Mouse (Mus musculus) frontal cortex, adult (tissue): ENCODE data around the gene Utp6.
A peak's percentile ranks its signal among the peaks of the same experiment; 100 is the strongest.

Experiments used
- ATAC-seq: cut with Nextera tagmentation; 2 replicates; pipeline ENCODE4 v1.9.2; 2017; ENCODE audit warnings: mild to moderate bottlenecking, moderate library complexity, mixed read lengths; ENCODE audit not compliant: low TSS enrichment

Utp6 gene

GRCm38 (mm10) chr11:79962877-79963183 is 640 bp upstream of the Utp6 start:
- no peak for ATAC-seq

DNA sequence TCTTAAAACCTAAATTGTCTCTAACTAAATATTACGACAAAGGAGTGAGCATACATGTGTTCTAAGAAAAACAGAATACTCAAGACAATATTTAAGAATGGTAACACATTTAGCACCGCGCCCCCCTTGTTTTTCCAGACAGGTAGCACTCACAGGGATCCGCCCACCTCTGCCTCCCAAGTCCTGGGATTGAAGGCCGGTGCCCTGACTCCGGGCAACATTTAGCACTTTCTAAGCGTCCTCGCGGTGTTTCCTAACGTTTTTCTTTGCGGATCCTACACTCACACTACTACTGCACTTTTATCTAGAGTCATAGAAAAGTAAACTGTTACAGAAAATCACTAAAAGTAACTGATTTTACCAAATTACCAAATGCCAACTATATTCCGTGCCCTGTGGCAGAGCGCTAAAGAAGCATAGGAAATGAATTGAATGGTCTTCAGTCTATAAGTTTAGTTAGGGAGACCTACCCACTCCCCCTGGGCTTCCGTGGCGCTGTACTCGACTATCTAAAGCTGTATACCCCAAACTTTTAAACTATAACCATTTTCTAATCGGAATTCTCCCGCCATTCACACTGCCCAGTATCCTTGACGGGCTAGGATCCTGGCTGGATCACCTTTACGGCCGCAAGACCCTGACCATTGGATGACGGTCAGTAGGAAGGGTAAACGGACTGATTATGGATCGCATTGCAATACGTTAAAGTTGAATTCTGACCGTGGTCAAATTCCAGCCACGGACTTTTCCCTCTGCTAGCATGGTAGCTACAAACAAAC is 655 bp downstream of the Utp6 start:
- ATAC-seq, result no peak

- ATAC-seq, result no peak
Measured at GRCm38 (mm10) chr11:79947265-79947664, 14.9 kb downstream of the Utp6 start.

- ATAC-seq, result no peak
Measured at GRCm38 (mm10) chr11:79943601-79944000, 18.6 kb downstream of the Utp6 start.

- no peak for ATAC-seq
Measured at GRCm38 (mm10) chr11:79943136-79943535, 19.1 kb downstream of the Utp6 start.

DNA sequence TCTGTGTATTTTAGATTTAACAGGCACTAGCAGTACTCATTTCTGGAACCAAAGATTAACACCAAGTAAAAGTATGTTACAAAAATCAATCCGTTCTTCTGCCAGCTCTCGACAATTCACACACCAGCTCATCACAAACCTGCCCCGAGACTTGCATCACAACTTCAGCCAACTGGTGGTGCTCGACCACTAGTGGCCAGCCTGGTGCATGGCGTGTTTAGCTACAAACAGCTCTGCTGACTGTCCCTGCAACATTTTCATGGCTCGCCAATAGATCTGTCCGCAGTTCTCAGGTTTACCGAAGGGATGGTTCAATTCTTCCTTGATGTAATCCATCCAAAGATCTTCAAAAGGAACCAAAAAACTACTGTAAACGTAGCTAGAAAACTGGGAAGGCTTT is 26.4 kb downstream of the Utp6 start:
- ATAC-seq, result no peak

- no peak for ATAC-seq
Measured at GRCm38 (mm10) chr11:79922766-79923165, 39.4 kb downstream of the Utp6 start.

DNA sequence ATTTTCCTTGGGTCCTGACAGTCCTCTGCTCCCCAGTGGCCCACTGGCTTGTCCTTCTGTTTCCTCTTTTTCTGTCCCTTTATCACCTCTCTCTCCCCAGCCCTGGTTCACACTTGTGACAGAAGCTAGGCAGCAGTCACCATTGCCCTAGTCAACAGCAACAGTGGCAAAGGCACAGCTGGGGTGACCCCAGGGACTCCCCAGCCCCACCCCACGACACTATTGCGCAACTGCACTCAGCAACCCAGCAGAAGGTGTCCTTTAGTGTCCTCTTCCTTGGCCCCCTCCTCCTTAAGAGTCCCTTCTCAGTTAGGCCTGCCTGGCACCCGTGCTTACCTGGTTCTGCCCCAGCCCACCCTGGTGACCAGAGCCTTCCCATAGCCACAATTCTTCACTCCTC is 40.0 kb downstream of the Utp6 start:
- ATAC-seq, result no peak

- no peak for ATAC-seq
Measured at GRCm38 (mm10) chr11:79920505-79921025, 41.6 kb downstream of the Utp6 start.

DNA sequence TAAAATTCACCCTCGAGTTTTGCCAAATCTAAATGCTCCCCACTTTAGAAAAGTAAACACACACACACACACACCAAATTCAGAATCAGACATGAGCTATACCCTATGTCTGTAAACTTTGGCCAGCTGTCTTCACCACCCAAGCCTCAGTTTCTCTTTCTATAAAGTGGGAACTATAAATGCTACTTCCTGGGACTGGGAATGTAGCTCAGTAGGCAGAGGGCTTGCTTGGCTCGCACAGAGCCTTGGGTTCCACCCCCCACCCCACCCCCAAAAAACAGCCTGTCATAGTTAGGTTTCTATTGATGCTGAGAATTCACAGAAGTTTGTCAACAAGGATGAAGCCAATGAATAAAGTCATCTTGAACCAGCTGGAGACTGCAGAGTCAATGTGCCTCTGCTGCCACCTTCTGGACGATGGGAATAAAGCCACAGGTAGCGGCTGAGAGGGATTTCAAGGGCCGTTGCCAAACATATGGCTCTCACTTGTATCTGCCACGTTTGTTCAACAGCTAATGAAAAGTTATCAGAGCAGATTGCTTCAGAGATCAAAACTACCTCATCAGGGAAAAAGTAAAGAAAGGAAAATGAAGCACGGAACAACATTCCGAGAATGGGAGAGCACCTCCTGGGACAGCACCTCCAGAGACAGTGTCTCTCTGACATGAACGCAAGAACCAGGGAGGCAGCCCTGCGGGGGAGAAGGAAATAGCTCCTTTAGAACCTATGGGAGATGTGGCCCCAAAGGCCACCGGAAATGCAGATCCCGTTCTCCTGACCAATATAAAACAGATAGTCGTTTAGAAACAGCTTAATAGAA is 42.3 kb downstream of the Utp6 start:
- peak; percentile 76; the same call in 1 of the 2 replicates for ATAC-seq

DNA sequence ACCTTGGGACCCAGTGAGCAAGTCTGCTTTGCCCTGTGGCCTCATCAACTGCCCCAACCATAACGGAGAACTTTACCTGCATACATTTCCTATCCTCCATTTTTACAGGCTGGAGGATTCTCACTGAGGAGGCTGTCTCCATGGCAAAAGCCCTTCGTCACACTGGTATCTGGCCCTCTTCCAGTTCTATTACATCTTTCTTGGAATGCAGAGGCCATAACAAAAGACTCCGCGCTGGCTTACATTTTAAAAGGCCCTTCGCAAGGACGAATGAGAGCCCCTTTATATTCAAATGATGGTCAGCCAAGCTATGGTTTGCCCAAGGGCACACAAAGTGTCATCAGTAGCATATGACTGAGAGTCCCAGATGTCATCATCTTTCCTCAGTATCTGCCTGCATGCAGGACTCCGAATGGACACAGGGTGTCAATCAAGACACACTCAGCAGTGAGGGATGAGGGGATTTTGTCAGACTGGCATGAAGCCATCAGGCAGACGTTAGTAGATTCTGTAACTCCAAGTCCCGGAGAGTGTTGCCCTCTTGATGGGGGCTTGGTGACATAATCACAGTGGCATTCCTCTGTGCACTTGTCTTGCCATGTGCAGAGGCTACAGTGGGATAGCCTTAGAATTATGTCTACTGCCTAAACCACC is 46.4 kb downstream of the Utp6 start:
- ATAC-seq, result no peak

GRCm38 (mm10) chr11:79908600-79909483 is 53.3 kb downstream of the Utp6 start:
- ATAC-seq, result no peak

GRCm38 (mm10) chr11:79906920-79907319 is 55.3 kb downstream of the Utp6 start:
- ATAC-seq, result no peak

DNA sequence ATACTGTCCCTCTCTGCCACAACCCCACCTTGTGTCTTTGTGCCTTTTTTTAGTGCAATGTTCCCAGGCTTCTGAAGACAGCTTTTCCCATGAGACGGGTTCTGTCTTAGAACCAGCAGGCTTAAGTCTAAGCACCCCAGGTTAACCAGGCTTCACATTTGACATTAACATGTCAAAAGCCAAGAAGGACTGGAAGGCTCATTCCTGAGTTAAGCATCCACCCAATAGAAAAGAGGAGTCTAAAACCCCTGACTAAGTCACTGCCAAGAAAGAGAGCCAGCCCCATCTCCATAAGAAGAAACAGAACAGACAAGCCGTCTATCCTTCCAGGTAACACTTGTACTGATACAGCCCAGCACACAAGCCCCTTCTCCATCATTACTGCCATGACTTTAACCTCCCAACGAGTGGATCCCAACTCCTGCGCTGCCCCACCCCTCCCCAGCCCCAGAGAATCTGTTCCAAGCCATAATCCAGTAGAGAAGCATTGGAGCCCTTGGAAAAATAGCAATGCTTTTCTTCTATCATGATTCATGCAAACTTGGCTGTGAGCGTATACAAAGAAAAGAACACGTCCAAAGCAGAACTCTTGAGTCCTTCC is 59.2 kb downstream of the Utp6 start:
- ATAC-seq, result no peak

GRCm38 (mm10) chr11:79901146-79901545 is 61.0 kb downstream of the Utp6 start:
- no peak for ATAC-seq

DNA sequence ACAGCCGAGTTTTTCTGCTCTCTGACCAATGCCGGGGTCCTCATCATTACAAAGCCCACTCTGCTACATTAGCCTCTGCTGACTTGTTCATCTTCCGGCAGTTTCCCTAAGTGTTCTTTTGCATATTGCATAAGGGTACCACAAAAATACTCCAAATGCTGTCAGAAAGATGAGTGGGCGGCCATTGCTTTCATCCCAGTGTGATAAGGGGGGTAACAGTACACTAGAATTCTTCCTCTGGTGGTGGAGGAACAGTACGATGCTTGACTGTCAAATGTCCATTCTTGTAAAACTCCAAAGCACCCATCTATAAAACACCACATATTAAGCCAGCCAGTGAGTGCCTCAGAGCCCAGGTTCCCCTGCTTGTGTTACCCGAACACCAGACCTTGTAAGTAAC is 69.9 kb downstream of the Utp6 start:
- peak; percentile 88 for ATAC-seq

GRCm38 (mm10) chr11:79890822-79891221 is 71.4 kb downstream of the Utp6 start:
- ATAC-seq, result no peak

DNA sequence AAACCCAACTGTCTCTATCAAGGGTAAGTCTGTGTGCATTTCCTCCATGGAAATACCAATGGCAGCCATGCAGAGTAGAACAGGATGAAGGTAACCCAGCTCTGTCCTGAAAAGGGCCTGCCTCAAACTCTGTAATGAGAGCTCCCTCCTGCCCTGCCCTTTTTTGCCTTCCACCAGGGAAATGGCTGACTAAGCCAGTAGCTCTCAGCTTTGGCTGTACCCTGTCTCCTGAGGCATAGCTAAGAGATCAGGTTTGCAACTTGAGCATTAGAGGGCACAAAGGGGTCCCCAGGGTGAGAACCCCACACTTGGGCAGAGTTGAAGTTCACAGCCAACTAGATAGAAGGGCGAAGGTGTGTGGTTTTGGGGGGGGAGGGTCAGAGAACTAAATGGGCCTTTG is 75.2 kb downstream of the Utp6 start:
- no peak for ATAC-seq

DNA sequence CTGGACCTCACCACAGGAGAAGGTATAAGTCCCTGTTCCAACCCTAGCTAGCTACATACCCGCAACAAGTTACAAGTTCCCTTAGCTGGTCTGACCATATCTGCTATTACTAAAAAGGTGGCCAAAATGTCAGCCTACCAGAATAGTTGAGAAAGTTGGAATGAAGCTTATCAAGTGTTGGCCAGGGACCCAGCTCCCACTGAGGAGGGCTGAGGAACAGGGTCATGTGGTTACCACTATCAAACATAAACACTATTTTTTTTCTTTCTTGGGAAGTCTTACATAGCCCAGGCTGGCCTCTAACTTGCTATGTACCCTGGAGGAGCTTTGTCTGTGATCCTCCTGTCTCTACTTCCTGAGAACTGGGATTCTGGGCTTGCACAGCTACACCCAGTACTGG is 75.8 kb downstream of the Utp6 start:
- ATAC-seq, result no peak

GRCm38 (mm10) chr11:79885713-79886393 is 76.3 kb downstream of the Utp6 start:
- no peak for ATAC-seq

DNA sequence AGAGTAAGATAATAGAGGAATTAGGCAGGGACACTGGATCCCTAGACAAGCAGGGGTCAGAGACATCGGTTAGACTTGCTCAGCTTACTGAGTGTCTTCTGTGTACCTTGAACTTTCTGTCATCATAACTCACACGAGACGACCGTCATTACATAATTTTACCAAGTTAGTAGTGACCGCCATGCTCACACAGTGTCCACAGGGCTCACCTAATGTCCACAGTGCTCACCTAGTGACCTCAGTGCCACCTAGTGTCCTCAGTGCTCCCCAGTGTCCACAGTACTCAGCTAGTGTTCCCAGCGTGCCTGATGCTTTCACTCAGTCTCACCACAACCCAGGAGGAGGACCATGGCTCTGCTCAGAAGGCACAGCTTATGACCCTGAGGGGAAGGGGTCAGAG is 77.4 kb downstream of the Utp6 start:
- ATAC-seq, result no peak
